Mouse (Mus musculus): ENCODE results near the gene Ubtd2.

- TF ChIP-seq CTCF (IDR thresholded peaks at IDR 0.05; ENCODE audit: low read depth) (no peak), EP300 (IDR thresholded peaks at IDR 0.05; ENCODE audit: low read depth) (no peak)
Measured at GRCm38 (mm10) chr11:32553311-32554140, 98.4 kb downstream of the Ubtd2 start.

Measured in heart, postnatal 0 days (tissue).